In the genomic region with DNA sequence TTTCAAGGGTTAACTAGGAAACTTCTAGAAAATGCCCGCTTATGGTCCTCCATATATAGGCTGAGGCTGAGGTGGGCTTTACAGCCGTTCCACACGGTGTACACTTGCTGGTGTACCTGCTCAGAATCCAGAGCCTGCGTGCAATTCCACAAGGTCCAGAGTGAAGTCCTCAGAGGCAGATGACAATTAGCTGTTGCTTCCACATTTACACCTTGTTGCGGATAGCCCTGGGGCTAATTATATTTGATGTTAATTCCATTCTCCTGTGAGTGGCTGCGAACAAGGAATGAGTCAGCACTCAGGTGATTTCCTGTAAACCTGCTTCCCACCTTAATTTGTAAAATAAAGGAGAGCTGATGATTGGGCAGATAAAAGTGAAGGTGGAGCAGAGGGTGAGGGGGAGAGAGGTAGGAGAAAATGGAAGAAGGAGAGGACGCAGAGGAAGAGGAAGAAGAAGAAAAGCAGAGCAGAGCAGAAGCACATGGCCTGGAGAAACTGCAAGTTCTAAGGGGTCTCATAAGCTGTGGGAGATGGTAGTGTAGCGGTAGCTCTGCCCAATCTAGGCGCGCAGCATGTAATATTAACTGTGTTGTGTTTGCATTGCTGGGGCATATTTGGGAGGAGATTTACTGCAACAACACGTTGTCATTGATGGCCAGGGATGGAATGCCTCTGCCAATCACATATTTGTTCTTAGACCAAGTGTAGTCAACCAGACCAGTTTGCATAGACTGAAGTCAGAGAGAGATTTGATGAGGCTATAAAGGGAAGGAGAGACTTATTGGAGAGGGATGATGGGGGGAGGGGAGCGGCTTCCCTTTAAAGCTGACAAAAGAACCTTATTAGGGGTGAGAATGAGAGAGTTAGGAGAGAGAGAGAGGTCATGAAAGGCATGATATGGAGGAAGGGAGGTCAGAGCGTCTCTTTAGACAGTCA, we compare ENCODE assay signal across 24 mouse cellular contexts.
DNase-seq lines count a peak whose midpoint lies in the region; ATAC-seq and TF ChIP-seq lines count a peak whose summit lies in the region.
"Had no signal": no experiment of that assay in that cellular context is flagged by ENCODE, and none has a peak within 500 bp of the region (broad histone marks: within the 10 kb centered on the region; RNA-seq: fewer than 3 reads in every experiment).

No protein-coding gene starts in this region.

- no peak for TF ChIP-seq CTCF in E14TG2a.4 (conservative IDR thresholded peaks at IDR 0.05; ENCODE audit: low read length)

- peak overlapping the region; percentile 76 for H3K4me3 ChIP-seq in E14TG2a.4 (replicated peaks; ENCODE audit: low read length)
- H3K4me3 ChIP-seq in forebrain, embryonic 12.5 days (replicated peaks) = no peak overlapping the region
- H3K4me3 ChIP-seq in kidney, embryonic 14.5 days (ENCODE audit: low read length) = no peak overlapping the region
- H3K4me3 ChIP-seq: embryonic facial prominence, embryonic 13.5 days; embryonic facial prominence, embryonic 15.5 days; erythroblast, embryonic 14.5 days; forebrain, embryonic 10.5 days; forebrain, embryonic 13.5 days; forebrain, embryonic 15.5 days had no signal

- H3K4me2 ChIP-seq in forebrain, embryonic 12.5 days = no peak overlapping the region
- no peak overlapping the region for H3K4me2 ChIP-seq in kidney, embryonic 14.5 days (replicated peaks; ENCODE audit: low read depth, low read length)
- H3K4me2 ChIP-seq: embryonic facial prominence, embryonic 13.5 days; embryonic facial prominence, embryonic 15.5 days; forebrain, embryonic 13.5 days; forebrain, embryonic 15.5 days had no signal

- peaks cover 37% of the 10 kb centered on the region for H3K36me3 ChIP-seq in E14TG2a.4 (ENCODE audit: insufficient read depth, low read length)
- H3K36me3 ChIP-seq in forebrain, embryonic 12.5 days (replicated peaks) = no peaks in the 10 kb centered on the region
- no peaks in the 10 kb centered on the region for H3K36me3 ChIP-seq in kidney, embryonic 14.5 days (ENCODE audit: control insufficient read depth, insufficient read depth, low read length)
- H3K36me3 ChIP-seq: embryonic facial prominence, embryonic 13.5 days; embryonic facial prominence, embryonic 15.5 days; forebrain, embryonic 10.5 days; forebrain, embryonic 15.5 days; G1E had no signal

- no peak overlapping the region for H3K9ac ChIP-seq in forebrain, embryonic 12.5 days
- no peak overlapping the region for H3K9ac ChIP-seq in kidney, embryonic 14.5 days (ENCODE audit: low read depth, low read length)
- H3K9ac ChIP-seq: embryonic facial prominence, embryonic 13.5 days; embryonic facial prominence, embryonic 15.5 days; forebrain, embryonic 13.5 days; forebrain, embryonic 15.5 days; forebrain, postnatal 0 days had no signal

- DNase-seq in ES-CJ7 (ENCODE audit: low read depth, low spot score) (peak; percentile 59), R1 (ENCODE audit: low read depth, low spot score) (peak; percentile 70), MN1 (ENCODE audit: low spot score) (no peak)
- DNase-seq: adrenal gland, adult 2 months; adrenal gland, postnatal 10 days; adrenal gland, postnatal 25 days; cerebellum, adult 11 months; cerebellum, adult 18-20 months; cerebellum, adult 8-10 months; cerebellum, adult 9-11 months; cerebellum, postnatal 14 days; cerebellum, postnatal 36 days; embryo, embryonic 11 days; forebrain, postnatal 0 days had no signal

- 87% methylated on average over 13 of the region's 13 CpGs for WGBS in forebrain, embryonic 12.5 days
- WGBS in kidney, embryonic 14.5 days = 85% methylated on average over 13 of the region's 13 CpGs

- peaks cover 34% of the 10 kb centered on the region for H3K4me1 ChIP-seq in E14TG2a.4 (replicated peaks; ENCODE audit: low read depth, low read length)
- no peaks in the 10 kb centered on the region for H3K4me1 ChIP-seq in forebrain, embryonic 12.5 days
- H3K4me1 ChIP-seq in kidney, embryonic 14.5 days (ENCODE audit: control insufficient read depth, insufficient read depth, low read length) = no peaks in the 10 kb centered on the region
- H3K4me1 ChIP-seq: embryonic facial prominence, embryonic 13.5 days; embryonic facial prominence, embryonic 15.5 days; forebrain, embryonic 10.5 days; forebrain, embryonic 13.5 days; forebrain, embryonic 15.5 days had no signal

- ATAC-seq in forebrain, embryonic 12.5 days (ENCODE audit: low FRiP score) = no peak
- ATAC-seq in kidney, embryonic 14.5 days (ENCODE audit: low FRiP score, low TSS enrichment) = no peak
- ATAC-seq: forebrain, embryonic 13.5 days; forebrain, embryonic 15.5 days; forebrain, postnatal 0 days had no signal

- H3K27ac ChIP-seq in forebrain, embryonic 12.5 days = no peak overlapping the region
- no peak overlapping the region for H3K27ac ChIP-seq in kidney, embryonic 14.5 days (ENCODE audit: low read depth, low read length)
- H3K27ac ChIP-seq: embryonic facial prominence, embryonic 13.5 days; embryonic facial prominence, embryonic 15.5 days; forebrain, embryonic 10.5 days; forebrain, embryonic 13.5 days; forebrain, embryonic 15.5 days had no signal

- H3K27me3 ChIP-seq in E14TG2a.4 (ENCODE audit: insufficient read depth, low read length) = no peaks in the 10 kb centered on the region
- no peaks in the 10 kb centered on the region for H3K27me3 ChIP-seq in forebrain, embryonic 12.5 days
- H3K27me3 ChIP-seq in kidney, embryonic 14.5 days (ENCODE audit: control insufficient read depth, insufficient read depth, low read length) = no peaks in the 10 kb centered on the region
- H3K27me3 ChIP-seq: embryonic facial prominence, embryonic 13.5 days; embryonic facial prominence, embryonic 15.5 days; forebrain, embryonic 13.5 days; forebrain, embryonic 15.5 days had no signal

- H3K9me3 ChIP-seq in E14TG2a.4 (ENCODE audit: low read length) = no peaks in the 10 kb centered on the region
- no peaks in the 10 kb centered on the region for H3K9me3 ChIP-seq in forebrain, embryonic 12.5 days
- H3K9me3 ChIP-seq in kidney, embryonic 14.5 days (ENCODE audit: control insufficient read depth, low read length) = no peaks in the 10 kb centered on the region
- H3K9me3 ChIP-seq: embryonic facial prominence, embryonic 13.5 days; embryonic facial prominence, embryonic 15.5 days; forebrain, embryonic 10.5 days; forebrain, embryonic 13.5 days; forebrain, embryonic 15.5 days had no signal
